Mouse (Mus musculus) spleen, postnatal 10 days (tissue): ENCODE measurements around the gene Sh3bgrl2.

Experiments
- DNase-seq, 2 experiments: peaks; one replicate each; pipeline ENCODE4 v3.0.0; 2021 to 2022; ENCODE audit warnings: low spot score in 2 of 2

Sh3bgrl2 gene

DNA sequence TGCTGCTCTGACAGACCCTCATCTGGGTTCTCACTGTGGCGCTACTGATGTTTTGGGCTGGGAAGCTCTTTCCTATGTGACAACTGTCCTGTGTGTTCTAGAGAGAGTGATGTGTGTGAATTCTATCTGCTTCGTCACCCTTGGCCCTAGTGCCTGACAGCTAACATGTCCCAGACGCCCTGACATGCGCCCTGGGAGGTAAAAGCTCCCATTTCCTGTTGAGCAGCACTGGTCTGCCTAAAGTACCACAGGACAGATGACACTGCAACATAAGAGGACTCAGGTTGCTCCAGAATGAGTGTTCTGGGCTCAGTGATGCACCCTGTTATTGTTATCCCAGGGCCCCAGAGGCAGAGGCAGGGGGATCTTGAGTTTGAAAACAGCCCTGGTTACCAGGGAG, 12.5 kb downstream of the Sh3bgrl2 start:
- DNase-seq: no peak

DNA sequence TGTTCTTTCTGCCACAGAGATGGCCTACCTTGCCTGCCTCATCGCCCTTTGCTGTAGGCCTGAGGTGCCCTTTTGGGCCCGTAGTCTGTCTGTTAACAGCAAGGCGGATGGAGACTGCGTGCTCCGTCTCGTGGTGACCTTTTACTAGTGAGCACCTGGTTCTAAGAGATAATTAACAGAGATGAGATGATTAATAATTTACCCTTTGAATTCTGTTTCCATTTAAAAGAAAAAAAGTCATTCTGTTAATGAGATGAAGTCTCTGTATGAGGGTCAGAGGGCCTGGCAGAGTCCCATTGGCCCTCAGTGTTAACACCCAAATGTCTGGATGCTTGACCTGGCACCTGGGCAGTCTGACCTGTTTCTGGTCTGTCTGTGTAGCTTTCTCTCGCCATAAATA, 14.8 kb downstream of the Sh3bgrl2 start:
- DNase-seq: no peak

DNA sequence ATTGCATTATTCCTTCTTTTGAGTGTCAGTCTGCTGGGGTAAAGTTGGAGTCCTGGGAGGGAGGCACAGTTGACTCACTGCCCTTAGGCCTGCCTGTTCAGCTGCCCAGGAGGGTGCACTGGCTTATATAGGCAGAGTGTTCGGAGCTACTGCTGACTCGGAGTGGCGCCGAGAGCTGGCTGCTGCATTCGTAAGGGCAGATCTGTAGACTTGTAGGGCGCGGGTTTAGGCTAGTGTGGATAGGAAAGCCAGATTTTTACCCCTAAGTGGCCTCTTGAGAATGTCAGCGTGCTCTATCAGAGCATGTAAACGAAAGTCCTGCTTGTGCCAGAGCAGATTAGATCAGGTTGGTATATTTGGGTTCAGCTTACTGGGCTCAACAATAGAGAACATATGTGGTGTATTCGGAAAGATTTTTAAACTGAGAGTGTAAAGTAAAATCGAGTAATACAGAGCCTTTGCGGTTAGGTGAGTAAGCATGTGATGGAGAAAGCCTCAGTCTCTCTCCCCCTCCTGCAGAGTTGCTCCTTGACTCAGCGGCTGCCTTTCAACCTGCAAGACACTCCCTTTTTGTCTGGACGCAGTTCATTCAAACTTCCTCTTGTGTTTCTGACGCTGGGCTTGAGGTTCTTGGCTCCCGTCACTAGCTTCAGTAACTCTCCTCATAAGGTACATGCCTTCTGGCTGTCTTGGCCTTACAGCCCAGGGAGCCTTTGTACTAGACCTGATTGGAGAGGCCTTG, 15.9 kb downstream of the Sh3bgrl2 start:
- no peak for DNase-seq

DNA sequence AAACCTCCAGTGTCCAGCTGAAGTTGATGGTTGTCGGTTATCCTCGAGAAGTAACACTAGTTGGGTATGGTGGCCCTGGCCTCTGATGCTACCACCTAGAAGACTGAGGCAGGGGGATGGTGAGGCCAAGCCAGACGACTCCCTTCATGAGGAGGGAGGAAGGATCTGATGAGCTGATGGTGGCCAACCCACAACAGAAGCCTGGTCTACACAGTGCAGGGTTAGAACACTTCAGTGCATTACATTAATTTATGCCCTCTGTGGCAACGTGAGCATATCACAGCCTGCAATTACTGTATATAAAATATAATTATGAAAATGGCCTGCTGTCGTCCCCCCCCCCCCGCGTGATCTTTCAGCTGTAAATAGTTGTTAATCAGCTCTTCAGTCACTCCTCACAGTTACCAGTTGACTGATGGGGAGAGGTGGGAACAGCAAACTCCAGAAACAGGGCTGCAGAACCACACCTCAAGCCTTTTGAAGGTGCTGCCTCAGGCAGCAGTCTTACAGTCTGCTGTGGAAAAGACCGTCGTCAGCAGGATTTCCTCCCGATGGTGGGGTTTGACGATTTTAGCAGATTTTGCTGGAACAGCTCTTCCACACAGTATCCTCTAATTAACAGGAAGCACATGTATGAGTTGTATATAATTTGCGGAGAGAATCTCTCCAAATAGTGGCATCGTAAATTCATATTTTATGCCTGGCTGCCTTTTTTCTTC, 17.0 kb downstream of the Sh3bgrl2 start:
- no peak for DNase-seq

DNA sequence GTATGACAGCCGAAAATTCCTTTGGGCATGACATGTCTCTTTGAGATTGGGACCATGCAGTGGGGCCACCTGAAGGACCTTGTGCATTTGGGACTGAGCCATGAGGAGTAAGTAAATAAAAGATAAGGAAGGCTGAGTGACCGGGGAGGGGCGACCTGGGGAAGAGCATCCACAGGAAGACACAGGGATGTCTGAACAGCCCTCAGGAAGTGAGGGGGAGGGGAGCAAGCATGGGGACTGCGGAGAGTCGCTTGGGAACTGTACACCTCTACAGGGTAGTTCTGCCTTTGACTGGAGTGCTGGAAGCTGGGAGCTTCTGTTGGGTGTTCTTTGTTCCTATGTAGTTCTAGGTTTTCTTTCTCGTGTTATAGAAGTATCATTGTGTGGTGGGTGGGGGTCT, 18.0 kb downstream of the Sh3bgrl2 start:
- DNase-seq: no peak

DNA sequence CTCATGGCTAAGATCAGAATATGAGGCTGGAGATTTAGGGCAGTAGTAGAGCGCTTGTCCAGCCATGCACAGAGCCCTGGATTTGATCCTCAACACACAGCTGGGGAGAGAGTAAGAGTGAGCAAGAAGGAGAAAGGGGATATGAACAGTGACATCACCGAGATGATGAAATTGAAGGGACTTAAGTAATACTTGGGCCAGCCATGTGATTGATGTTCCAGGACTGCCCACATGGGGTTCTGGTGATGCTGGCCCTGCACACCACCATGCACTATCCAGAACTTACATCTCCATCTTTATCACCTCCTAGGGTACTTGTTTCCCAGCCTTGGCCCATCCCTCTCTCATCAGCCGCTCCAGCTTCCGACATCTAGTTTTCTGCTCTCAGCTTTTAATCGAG, 20.0 kb downstream of the Sh3bgrl2 start:
- DNase-seq: no peak

DNA sequence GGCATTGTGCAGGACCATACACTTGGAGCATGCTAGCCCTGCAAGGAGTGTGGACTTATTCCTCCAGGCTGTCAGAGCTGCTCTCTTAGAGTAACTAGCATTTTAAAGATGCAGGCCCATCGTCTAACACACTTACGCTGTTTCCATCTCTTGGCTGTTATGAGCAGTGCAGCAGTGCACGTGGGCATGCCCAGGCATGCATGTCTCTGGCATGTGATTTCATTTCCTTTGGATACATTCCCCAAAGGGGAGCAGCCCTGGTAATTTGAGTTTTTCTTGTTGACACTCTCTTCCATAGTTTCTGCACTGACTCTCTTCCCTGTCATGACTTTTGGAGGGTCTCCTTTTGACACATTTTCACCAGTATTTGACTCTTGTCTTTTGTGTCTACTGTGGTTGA, 20.8 kb downstream of the Sh3bgrl2 start:
- DNase-seq: no peak

DNA sequence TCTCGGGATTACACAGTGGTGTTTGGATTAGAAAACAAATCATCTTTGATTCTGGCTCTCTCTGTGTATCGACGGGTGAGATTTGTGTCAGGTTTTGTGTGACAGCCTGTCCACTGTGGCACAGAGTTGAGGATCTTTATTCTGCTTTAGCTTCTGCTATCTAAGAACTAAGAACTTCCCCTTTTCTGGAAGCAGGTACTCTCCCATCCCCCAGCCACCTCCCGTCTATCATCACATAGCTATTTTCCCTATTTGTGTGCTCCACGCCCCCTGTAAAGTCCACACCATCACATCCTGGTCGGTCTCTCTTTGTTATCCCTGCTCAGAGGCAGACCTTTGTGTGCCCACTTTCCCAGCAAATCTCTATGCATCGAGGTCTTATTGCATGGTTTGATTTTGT, 21.8 kb downstream of the Sh3bgrl2 start:
- DNase-seq: no peak

DNA sequence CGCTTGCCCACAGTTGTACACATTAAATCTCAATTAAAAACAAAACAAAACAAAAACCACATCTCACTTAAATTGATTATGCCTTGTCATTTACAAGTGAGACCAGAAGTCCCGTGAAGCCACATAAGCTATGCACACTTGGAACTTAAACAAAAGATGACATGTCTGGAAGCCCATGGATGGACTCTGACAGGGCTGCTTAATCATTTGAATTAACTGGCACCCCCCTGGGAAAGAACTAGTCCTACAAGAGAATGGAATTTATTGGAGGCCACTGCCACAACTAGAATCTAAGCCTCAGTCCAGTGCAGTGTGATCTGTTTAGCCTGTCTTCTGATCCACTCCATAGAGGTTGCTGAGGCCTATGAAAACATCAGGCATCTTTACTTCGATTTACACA, 23.2 kb downstream of the Sh3bgrl2 start:
- DNase-seq: no peak

DNA sequence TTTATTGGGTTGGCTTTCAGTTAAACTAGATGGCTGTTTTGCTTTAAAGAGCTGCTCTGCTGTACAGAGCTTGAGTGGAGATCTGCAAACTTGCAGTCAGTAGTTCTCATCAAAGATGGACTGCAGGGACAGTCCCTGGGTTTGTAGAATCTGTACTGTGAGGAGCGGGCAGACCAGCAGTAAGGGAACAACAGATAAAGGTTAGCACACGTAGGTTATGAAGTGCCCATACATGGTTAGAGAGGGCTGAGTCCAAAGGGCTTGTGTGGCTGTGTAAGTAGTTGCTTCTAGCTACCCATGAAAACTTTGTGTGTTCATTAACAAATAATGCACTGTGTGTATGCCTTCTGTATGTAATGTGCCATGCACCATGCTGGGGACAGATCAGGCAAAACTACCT, 24.2 kb downstream of the Sh3bgrl2 start:
- no peak for DNase-seq

DNA sequence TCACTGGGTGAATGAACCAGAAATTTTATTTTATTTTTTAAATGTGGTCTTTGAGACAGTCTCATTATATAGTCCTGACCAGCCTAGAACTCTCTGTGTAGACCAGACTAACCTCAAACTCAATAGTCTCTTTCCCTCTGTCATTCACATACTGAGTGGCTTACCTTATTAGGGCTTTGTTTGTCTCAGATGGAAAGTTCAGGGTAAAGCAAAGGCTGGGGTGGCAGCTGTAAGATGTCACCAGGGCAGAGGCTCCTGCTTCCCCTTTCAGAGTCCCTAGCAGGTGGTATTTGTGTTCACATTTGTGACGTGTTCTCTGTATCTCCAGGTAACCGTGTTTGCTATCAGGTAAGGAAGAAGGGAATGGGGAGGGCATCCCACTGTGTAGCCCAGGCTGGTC, 24.7 kb downstream of the Sh3bgrl2 start:
- DNase-seq: no peak

DNA sequence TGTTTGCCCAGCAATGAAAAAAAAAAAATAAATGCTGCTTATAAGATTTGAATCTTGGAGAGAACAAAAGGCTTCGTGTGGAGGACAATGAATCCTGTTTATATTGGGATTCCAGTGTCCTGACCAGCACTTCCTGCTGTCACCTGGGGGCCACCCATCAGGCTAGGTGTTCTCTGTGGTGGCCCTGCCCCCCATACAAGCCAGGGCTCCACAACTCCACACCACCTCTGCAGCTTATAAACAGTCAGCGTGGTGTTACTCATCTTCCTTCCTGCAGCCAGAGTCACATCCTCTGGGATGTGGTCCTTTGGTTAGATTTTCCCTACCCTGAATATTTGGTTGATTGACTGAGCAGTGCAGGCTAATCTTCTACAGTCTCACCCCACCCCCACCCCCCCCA, 25.5 kb downstream of the Sh3bgrl2 start:
- DNase-seq: no peak

DNA sequence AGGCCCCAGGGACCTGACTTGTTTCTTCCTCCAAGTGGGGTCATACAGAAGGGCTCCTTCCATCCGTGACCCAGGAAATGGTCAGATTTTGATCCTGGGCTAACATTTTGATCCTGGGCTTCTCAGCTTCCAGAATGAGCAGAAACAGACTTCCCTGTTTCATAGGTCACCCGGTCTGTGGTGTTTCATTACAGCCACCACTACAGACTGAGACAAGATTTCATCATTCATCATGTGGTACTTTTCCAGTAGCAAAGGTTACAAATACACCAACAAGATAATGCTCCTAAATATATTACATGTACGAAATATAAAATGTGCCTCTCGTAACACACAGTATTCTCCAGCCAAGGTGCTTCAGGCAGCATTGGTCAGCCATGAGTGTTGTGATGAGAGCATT, 27.3 kb downstream of the Sh3bgrl2 start:
- DNase-seq: no peak

DNA sequence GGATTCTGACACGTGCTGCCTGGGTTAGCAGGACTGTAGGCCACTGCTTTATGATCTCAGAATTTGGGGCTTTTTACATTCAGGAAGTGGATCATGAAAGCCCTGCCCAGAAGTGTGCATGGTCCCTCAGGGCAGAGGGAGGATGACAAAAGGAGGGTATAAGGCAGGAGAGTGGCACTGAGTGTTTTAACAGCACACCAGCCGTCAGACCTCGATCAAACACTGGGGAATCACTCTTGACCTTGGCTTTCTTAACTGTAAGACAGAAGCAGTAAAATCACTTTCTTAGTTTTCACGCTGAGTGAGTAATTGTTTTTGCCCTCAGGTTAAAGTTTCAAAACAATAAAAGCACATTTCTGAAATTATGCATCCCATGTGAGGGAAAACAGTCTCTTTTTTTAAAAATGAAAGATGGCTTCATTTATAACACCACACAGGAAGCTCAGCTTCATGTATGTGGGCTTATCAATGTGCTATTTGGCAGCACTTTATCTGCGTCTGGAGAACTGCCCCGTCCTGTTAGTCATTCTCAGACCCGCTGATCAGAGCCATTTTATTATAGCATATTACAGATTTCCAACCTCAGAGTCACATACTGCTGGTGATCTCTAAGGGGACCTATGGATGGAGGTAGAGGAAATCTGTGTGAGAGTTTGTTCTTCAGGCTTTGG, 28.0 kb downstream of the Sh3bgrl2 start:
- DNase-seq: no peak

DNA sequence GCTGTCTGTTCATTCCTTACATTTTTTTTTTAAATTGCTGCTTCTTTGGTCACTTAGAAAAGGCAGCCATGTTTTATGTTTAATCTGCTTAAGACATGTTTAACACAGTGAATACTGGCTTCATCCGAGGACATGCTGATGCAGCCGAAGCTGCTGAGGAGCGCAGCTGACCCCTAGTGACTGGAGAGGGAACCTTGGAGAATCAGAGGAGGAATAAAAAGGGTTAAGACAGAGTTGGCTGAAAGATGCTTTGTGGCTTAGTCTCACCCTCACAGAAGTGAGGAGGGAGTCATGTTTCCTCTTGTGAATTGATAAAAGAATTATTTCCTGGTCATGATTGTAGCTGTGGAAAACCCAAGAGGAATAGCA, 28.5 kb downstream of the Sh3bgrl2 start:
- peak in 1 of 2 experiments; percentile 37 for DNase-seq

DNA sequence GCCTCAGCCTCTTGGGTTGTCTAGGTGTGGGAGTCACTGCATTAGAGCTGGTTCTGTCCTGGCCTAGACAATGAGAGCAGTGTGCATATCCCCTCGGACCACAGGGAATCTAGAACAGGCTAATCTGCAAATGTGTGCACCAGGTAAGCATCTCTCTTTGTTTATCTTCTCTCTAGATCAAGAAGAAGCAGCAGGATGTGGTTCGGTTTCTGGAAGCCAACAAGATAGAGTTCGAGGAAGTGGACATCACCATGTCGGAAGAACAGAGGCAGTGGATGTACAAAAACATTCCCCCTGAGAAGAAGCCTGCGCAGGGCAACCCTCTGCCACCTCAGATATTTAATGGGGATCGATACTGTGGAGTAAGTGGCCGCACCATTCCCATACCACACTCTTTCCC, 29.1 kb downstream of the Sh3bgrl2 start:
- no peak for DNase-seq

DNA sequence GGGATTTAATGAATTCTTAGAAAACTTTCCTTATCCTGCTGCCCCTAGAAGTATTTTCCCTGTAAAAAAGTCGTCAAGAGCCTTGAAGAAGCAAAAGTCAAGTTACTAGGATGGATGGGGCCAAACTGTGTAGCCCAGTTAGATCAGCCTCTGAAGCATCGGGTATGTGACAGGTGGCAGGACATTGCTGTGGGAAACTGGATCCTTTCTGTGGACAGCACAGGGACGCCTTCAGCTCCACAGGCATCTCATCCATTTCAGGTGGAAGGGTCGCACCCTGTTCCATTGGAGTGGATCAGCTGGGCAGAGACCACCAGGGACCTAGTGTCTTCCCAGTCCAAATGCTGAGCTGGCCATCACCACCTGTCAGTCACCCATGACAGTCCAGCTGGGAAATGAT, 30.9 kb downstream of the Sh3bgrl2 start:
- no peak for DNase-seq

DNA sequence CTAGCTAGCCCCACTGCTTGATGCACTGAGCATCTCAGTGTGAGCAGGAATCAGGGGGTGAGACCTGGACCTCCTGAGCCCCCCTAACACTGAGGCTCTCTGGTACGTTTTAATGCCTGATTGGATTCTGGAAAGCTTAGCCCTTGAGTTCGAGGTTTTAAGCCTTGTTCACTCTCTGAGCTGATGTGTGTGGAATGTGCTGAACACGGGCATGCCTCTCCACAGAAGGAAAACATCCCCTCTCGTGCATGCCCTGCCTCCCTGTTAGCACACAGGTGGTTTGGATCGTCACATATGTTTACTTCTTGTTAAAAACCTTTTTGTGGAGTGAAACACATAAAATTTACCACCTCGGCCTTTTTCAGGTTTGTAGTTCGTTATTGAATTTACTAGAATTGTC, 34.6 kb downstream of the Sh3bgrl2 start:
- no peak for DNase-seq

DNA sequence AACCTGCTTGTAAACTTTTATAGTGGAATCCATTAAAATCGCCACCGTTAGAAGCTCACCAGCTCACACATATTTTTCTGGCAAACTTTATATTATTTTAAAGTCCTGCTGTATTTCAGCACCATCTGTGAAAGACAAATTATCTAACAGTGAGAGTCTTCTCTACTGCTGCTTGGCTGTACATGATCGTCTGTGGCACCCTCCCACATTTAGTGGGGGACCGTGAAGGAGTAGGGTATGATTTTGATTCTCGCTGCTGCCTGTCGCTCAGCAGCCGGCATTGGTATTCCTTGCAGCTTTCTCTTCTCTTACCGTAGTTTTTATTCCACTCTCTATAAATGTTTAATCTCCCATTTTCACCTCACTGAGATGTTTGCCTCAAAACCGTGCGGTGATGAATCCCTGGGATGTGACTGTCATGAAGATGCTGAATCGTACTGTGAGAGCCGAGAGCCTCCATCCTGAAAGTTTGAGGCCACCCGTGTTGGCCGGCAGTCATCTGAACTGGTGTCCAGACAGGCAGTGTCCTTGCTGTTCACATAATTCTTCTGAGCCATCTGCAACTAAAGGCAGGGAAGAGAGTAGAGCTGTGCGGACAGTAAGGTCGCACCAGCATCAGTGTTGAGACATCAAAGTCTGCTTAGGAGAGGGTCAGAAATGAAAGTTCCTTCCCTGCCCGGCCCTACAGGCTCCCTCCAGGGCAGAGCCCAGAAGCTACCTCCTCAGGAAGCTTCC, 38.4 kb downstream of the Sh3bgrl2 start:
- no peak for DNase-seq

DNA sequence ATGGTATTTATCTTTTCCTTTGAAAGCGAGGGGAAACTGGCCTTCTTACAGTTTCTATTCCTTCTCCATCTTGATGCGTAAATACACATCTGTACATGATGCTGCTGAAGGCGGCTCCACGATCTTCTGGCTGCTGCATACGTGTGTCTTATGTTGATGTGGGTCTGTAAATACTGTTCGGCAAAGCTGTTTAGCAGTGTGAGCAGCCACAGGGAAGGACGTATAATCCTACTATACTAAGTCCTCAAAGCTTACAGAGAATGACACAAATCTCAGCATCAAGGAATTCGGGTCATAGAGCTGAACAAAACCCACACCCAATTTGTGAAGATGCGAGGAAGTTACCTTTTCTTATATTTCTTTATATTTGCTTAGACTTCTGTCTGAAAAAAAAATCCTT, 39.0 kb downstream of the Sh3bgrl2 start:
- DNase-seq: no peak

DNA sequence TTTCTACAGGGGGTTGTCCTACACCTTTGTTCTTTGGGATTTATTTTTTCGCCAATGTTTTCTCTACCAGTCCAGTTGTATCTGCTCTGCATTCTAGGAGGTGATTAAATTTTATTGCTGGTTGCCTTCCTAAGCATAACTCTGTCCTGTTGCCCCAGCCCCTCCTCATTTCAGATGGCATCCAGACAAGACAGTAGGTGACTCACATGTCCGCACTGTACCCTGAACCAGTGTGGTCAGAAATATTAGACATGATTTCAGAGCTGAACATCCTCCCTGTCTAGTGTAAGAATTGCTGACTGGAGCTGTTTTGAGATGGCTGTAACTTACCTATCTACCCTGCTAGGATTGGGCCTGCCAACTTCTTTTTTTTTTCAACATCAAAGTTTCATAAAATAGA, 40.9 kb downstream of the Sh3bgrl2 start:
- no peak for DNase-seq

DNA sequence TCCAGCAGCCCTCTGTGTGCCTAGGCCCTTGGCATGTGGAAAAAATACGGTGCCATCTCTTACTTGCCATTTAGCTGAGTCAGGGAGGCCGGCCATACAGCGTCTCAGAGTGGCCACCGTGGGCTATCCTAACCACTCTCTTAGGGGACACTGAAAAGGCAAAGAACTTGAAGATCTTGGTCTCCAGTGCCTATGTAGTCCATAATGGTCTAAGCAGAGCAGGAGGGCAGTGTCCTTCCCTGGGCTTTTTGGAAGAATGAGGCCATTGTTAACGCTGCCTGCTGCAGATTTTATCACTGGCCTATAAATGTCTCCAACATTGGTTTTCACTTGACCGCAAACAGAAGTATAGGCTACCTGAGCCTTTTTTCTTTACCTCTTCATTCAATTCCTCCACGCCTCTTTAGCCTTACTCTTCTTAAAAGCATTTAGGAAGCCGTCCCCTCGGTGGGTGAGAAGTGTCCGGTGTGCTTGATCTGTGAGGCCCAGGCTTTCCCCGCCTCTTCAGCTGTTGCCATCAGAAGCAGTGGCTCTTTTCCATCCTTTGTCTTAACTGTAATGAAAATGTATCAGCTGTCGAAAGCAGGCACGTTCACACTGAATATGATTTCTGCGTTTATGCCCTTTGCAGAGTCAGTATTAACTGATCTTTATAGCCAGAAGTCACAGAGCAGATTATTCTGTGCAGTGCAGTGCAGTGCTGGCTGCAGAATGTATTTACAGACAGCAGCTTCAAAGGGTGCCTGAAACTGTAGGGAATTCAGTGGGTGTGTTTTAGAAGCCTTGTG, 41.7 kb downstream of the Sh3bgrl2 start:
- DNase-seq: no peak
